8 mouse cellular contexts compared by ENCODE assay signal in genomic region chr3:45379972-45380761, GRCm38 (mm10). TPM values are rescaled to one million over a fixed set of nuclear protein-coding genes. Genes with fewer than 3 reads are reported as not detected.
DNase-seq lines count a peak whose midpoint lies in the region; ATAC-seq lines count a peak whose summit lies in the region.
"Had no signal": no experiment of that assay in that cellular context is flagged by ENCODE, and none has a peak within 500 bp of the region (broad histone marks: within the 10 kb centered on the region; RNA-seq: fewer than 3 reads in every experiment).

No protein-coding gene starts in this region.

- H3K4me3 ChIP-seq in forebrain, embryonic 10.5 days: peak overlapping the region; percentile 68
- H3K4me3 ChIP-seq in midbrain, embryonic 15.5 days: peak overlapping the region; percentile 65

- H3K27me3 ChIP-seq in forebrain, embryonic 10.5 days (ENCODE audit: poor library complexity, severe bottlenecking): peaks cover 58% of the 10 kb centered on the region
- H3K27me3 ChIP-seq in midbrain, embryonic 15.5 days (replicated peaks): no peaks in the 10 kb centered on the region

- H3K4me2 ChIP-seq in midbrain, embryonic 15.5 days: peak overlapping the region; percentile 94

- peak; percentile 4; the same call in 1 of the 2 replicates for ATAC-seq in midbrain, embryonic 15.5 days (replicated peaks)

- WGBS in forebrain, embryonic 10.5 days: under 1% methylated on average over 55 of the region's 55 CpGs
- WGBS in midbrain, embryonic 15.5 days: under 1% methylated on average over 55 of the region's 55 CpGs

- H3K9ac ChIP-seq in midbrain, embryonic 15.5 days: peak overlapping the region; percentile 78

- H3K9me3 ChIP-seq in forebrain, embryonic 10.5 days: no peaks in the 10 kb centered on the region
- no peaks in the 10 kb centered on the region for H3K9me3 ChIP-seq in midbrain, embryonic 15.5 days

- DNase-seq in left cerebral cortex, adult 18-20 months (ENCODE audit: low spot score in 2 of 2): peak; percentile 37 to 57
- no peak for DNase-seq in left cerebral cortex, adult 11 months (ENCODE audit: low spot score)
- peak; percentile 44 to 52 for DNase-seq in cerebellum, postnatal 10 days
- DNase-seq in forebrain, embryonic 10.5 days (ENCODE audit: extremely low spot score, low spot score): peak; percentile 51
- DNase-seq in kidney, postnatal 4 days: peak; percentile 15 to 32
- no peak for DNase-seq in thymus, postnatal 0 days (ENCODE audit: low spot score)

- H3K4me1 ChIP-seq in forebrain, embryonic 10.5 days: peaks cover 53% of the 10 kb centered on the region
- H3K4me1 ChIP-seq in midbrain, embryonic 15.5 days: peaks cover 18% of the 10 kb centered on the region

- no peaks in the 10 kb centered on the region for H3K36me3 ChIP-seq in forebrain, embryonic 10.5 days (replicated peaks)
- no peaks in the 10 kb centered on the region for H3K36me3 ChIP-seq in midbrain, embryonic 15.5 days (replicated peaks)

- peak overlapping the region; percentile 76; the same call in 1 of the 2 replicates for H3K27ac ChIP-seq in forebrain, embryonic 10.5 days
- peak overlapping the region; percentile 83 for H3K27ac ChIP-seq in midbrain, embryonic 15.5 days

RNA-seq across cellular contexts. Expression of gene Pcdh10, which starts 2.0 kb away (rescaled TPM):
- total RNA-seq in left cerebral cortex, adult 18-20 months (2021): 100 to 1,000 TPM; 178 to 187 TPM
- 2.1 and 2.2 TPM in 2 replicates for polyA plus RNA-seq in forebrain, embryonic 10.5 days (2016; fragmentation: Nextera tagmentation; extraction: Ambion mirVana)
- 23.5 and 24.4 TPM in 2 replicates for polyA plus RNA-seq in midbrain, embryonic 15.5 days (2015; fragmentation: Nextera tagmentation; extraction: Ambion mirVana)
- 0.06 and 0.09 TPM in 2 replicates for polyA plus RNA-seq in thymus, postnatal 0 days (2015; fragmentation: Nextera tagmentation; extraction: Ambion mirVana)
- total RNA-seq: liver, adult 2 months had no signal
- polyA plus RNA-seq: liver, adult 2 months had no signal

Comparison
In these comparisons a context has a peak if more than half of its experiments do, and no peak if none do; other contexts are left out.
1. DNase-seq: peak in left cerebral cortex, adult 18-20 months (2 of 2), cerebellum, postnatal 10 days (2 of 2), forebrain, embryonic 10.5 days (single experiment) and kidney, postnatal 4 days (2 of 2); none in left cerebral cortex, adult 11 months (single experiment) and thymus, postnatal 0 days (single experiment).